Mouse (Mus musculus): Measurements from ENCODE around the gene Tceal9.

Gene Tceal9

GRCm38 (mm10) chrX:136270393-136271111 is 25.7 kb downstream of the Tceal9 start:
- DNase-seq: peak in 1 of 2 experiments; percentile 21

- DNase-seq: peak in 1 of 2 experiments; percentile 19
Measured at GRCm38 (mm10) chrX:136274542-136274941, 29.7 kb downstream of the Tceal9 start.

- DNase-seq: no peak
Measured at GRCm38 (mm10) chrX:136275386-136275785, 30.5 kb downstream of the Tceal9 start.

- no peak for DNase-seq
Measured at GRCm38 (mm10) chrX:136277577-136277976, 32.7 kb downstream of the Tceal9 start.

- no peak for DNase-seq
Measured at GRCm38 (mm10) chrX:136278401-136278800, 33.5 kb downstream of the Tceal9 start.

- no peak for DNase-seq
Measured at GRCm38 (mm10) chrX:136279410-136279809, 34.5 kb downstream of the Tceal9 start.

- DNase-seq: no peak
Measured at GRCm38 (mm10) chrX:136290817-136291281, 46.0 kb downstream of the Tceal9 start.

All from lung, postnatal 4 days (tissue).